Mouse (Mus musculus) urinary bladder, postnatal 25 days (tissue): ENCODE measurements at regions not wholly inside any gene's neighbourhood (a gene's known extent, or its start where the extent isn't known, plus 50 kb on each side); places are given as distances from the start of the nearest gene placed in this dataset.

Experiments
- DNase-seq: peaks from one replicate; pipeline ENCODE4 v3.0.0; 2022; ENCODE audit warnings: low spot score

GRCm38 (mm10) chr5:132792484-132792883, 249.3 kb upstream of the Auts2 start:
- no peak for DNase-seq

- no peak for DNase-seq
Observed at GRCm38 (mm10) chr5:132785291-132785690, 242.1 kb upstream of the Auts2 start.

- DNase-seq, result no peak
Observed at GRCm38 (mm10) chr5:132784791-132785190, 241.6 kb upstream of the Auts2 start.

GRCm38 (mm10) chr5:132774141-132774680, 231.1 kb upstream of the Auts2 start:
- no peak for DNase-seq

GRCm38 (mm10) chr5:132760396-132760795, 217.3 kb upstream of the Auts2 start:
- DNase-seq, result no peak

- no peak for DNase-seq
Observed at GRCm38 (mm10) chr5:132759751-132760150, 216.6 kb upstream of the Auts2 start.

- DNase-seq, result no peak
Observed at GRCm38 (mm10) chr5:132758941-132759340, 215.8 kb upstream of the Auts2 start.

GRCm38 (mm10) chr5:132737966-132738365, 194.8 kb upstream of the Auts2 start:
- DNase-seq, result no peak

GRCm38 (mm10) chr5:132728689-132729189, 185.6 kb upstream of the Auts2 start:
- DNase-seq, result no peak

GRCm38 (mm10) chr5:132724467-132724866, 181.3 kb upstream of the Auts2 start:
- DNase-seq, result no peak

- DNase-seq, result no peak
Observed at GRCm38 (mm10) chr5:132710301-132710700, 167.2 kb upstream of the Auts2 start.

GRCm38 (mm10) chr5:132707531-132707930, 164.4 kb upstream of the Auts2 start:
- no peak for DNase-seq

- no peak for DNase-seq
Observed at GRCm38 (mm10) chr5:132703455-132704100, 160.4 kb upstream of the Auts2 start.

GRCm38 (mm10) chr5:132702573-132702972, 159.4 kb upstream of the Auts2 start:
- DNase-seq, result no peak

GRCm38 (mm10) chr5:132690784-132691183, 147.6 kb upstream of the Auts2 start:
- DNase-seq, result no peak

- DNase-seq, result no peak
Observed at GRCm38 (mm10) chr5:132675261-132675660, 132.1 kb upstream of the Auts2 start.

- no peak for DNase-seq
Observed at GRCm38 (mm10) chr5:132673599-132674305, 130.6 kb upstream of the Auts2 start.

- DNase-seq, result no peak
Observed at GRCm38 (mm10) chr5:132671496-132671895, 128.4 kb upstream of the Auts2 start.

GRCm38 (mm10) chr5:132667316-132667715, 124.2 kb upstream of the Auts2 start:
- no peak for DNase-seq

GRCm38 (mm10) chr5:132661266-132661665, 118.1 kb upstream of the Auts2 start:
- no peak for DNase-seq

- DNase-seq, result no peak
Observed at GRCm38 (mm10) chr5:132660036-132660435, 116.9 kb upstream of the Auts2 start.

- no peak for DNase-seq
Observed at GRCm38 (mm10) chr5:132654382-132654781, 111.2 kb upstream of the Auts2 start.

- DNase-seq, result no peak
Observed at GRCm38 (mm10) chr5:132653694-132654300, 110.7 kb upstream of the Auts2 start.
